Mouse (Mus musculus) C2C12 (cell line): Measurements from ENCODE around the gene Col27a1. TPM values are rescaled to one million over a fixed set of nuclear protein-coding genes. Genes with fewer than 3 reads are reported as not detected.
A peak's percentile ranks its signal among the peaks of the same experiment; 100 is the strongest.

Source experiments
- H3K27me3 ChIP-seq: one replicate; pipeline ENCODE4 v1.6.1; 2011; ENCODE audit not compliant: control insufficient read depth, insufficient read depth, insufficient read length
- H3K36me3 ChIP-seq: one replicate; pipeline ENCODE4 v1.6.1; 2011; ENCODE audit not compliant: control insufficient read depth, insufficient read depth
- H3K4me3 ChIP-seq: one replicate; pipeline ENCODE4 v1.5.1; 2011; ENCODE audit warnings: mild to moderate bottlenecking, control low read depth; ENCODE audit not compliant: poor library complexity, insufficient read depth, severe bottlenecking
- H3K79me2 ChIP-seq: one replicate; pipeline ENCODE4 v1.6.1; 2011; ENCODE audit not compliant: control insufficient read depth, insufficient read depth
- H3K79me3 ChIP-seq: one replicate; pipeline ENCODE4 v1.6.1; 2011; ENCODE audit warnings: low read depth, control low read depth
- H3ac ChIP-seq: one replicate; pipeline ENCODE3; 2011; ENCODE audit warnings: low read depth; ENCODE audit not compliant: control insufficient read depth, insufficient read length
- CEBPB ChIP-seq: IDR thresholded peaks from one replicate; pipeline ENCODE4 v1.6.1; 2011; ENCODE audit warnings: low read depth, mild to moderate bottlenecking, control low read depth, moderate library complexity
- CTCF ChIP-seq: IDR thresholded peaks from one replicate; pipeline ENCODE4 v1.5.1; 2011; ENCODE audit not compliant: control insufficient read depth, insufficient read depth, insufficient read length
- FOSL1 ChIP-seq: IDR thresholded peaks from one replicate; pipeline ENCODE4 v1.8.0; 2011; ENCODE audit warnings: mild to moderate bottlenecking, low read length; ENCODE audit not compliant: poor library complexity, insufficient read depth, severe bottlenecking
- MAX ChIP-seq: IDR thresholded peaks from one replicate; pipeline ENCODE4 v1.6.1; 2011; ENCODE audit warnings: mild to moderate bottlenecking, control low read depth
- MYOD1 ChIP-seq: IDR thresholded peaks from one replicate; pipeline ENCODE4 v1.6.1; 2011; ENCODE audit warnings: low read depth; ENCODE audit not compliant: control insufficient read depth, insufficient read length
- MYOG ChIP-seq: IDR thresholded peaks from one replicate; pipeline ENCODE4 v1.6.1; 2011; ENCODE audit not compliant: control insufficient read depth, insufficient read length; ENCODE audit errors: extremely low read depth
- USF1 ChIP-seq: IDR thresholded peaks from one replicate; pipeline ENCODE4 v1.6.1; 2011; ENCODE audit warnings: low read depth, mild to moderate bottlenecking, control low read depth, moderate library complexity
- polyA plus RNA-seq: library from polyadenylated mRNA; unstranded; fragments of >200 nt; fragmentation: generic; extraction: Trizol; gene quantifications from one replicate; pipeline ENCODE4 v1.2.1, GENCODE M21; 2012; ENCODE audit warnings: missing spikeins

Gene Col27a1
- polyA plus RNA-seq, 1 experiment, result 0.08 TPM

DNA sequence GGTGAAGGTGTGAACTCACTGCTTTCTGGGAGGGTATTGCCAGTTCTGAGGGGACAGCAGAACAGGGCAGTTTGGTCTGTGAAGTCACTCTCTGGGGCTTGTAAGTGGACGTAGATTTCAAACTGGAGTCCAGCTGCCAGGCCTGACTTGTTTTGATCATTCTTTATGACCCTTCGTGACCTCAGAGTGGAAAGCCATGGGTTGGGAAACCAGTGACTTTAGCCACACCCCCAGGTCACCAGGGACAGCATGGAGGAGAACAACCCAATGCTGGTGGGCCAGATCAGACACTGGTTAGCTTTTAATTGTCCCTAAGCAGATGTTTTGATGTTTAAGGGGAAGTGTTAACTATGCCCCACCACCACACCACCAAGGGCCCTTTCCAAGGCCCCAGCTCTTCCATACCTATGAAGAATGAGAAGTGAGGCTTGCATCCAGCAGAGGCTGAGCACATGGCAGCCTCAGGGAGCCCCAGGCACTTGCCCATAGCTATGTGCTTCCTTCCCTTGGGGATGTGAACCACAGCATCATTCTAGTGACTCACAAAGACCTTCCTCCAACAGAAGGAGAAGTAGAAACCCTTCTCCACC, 143.3 kb downstream of the Col27a1 start:
- no peaks in the 10 kb centered on the region for H3K27me3 ChIP-seq
- TF ChIP-seq MYOD1, result no peak
- TF ChIP-seq CTCF, result no peak
- no peak for TF ChIP-seq MAX
- TF ChIP-seq CEBPB, result no peak
- no peak for TF ChIP-seq MYOG
- no peak for TF ChIP-seq FOSL1
- no peak for TF ChIP-seq USF1
- no peaks in the 10 kb centered on the region for H3K79me2 ChIP-seq
- H3K36me3 ChIP-seq, result no peaks in the 10 kb centered on the region
- H3K79me3 ChIP-seq, result no peaks in the 10 kb centered on the region
- no peak overlapping the region for H3ac ChIP-seq
- no peak overlapping the region for H3K4me3 ChIP-seq

DNA sequence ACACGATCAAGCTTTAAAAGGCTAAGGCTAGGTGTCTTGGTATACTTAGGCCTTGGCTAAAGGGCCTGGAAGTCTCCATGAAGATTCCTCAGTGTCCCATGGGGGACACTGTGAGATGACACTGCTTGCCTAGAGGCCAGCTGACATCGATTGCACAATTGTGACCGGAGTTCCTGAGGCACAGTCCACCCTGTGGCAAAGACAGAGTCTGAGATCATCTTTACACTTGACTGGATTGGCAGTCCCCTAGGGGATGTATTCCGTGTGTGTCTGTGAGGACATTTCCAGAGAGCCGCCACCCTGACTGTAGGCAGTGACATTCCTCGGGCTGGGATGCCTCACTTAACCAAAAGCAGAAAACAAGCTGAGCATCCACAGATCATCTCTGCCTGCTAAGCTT, 146.1 kb downstream of the Col27a1 start:
- no peaks in the 10 kb centered on the region for H3K27me3 ChIP-seq
- no peaks in the 10 kb centered on the region for H3K79me2 ChIP-seq
- H3K4me3 ChIP-seq, result no peak overlapping the region
- H3K36me3 ChIP-seq, result no peaks in the 10 kb centered on the region
- TF ChIP-seq CEBPB, result peak; percentile 86
- no peak for TF ChIP-seq USF1
- no peak overlapping the region for H3ac ChIP-seq
- no peaks in the 10 kb centered on the region for H3K79me3 ChIP-seq

DNA sequence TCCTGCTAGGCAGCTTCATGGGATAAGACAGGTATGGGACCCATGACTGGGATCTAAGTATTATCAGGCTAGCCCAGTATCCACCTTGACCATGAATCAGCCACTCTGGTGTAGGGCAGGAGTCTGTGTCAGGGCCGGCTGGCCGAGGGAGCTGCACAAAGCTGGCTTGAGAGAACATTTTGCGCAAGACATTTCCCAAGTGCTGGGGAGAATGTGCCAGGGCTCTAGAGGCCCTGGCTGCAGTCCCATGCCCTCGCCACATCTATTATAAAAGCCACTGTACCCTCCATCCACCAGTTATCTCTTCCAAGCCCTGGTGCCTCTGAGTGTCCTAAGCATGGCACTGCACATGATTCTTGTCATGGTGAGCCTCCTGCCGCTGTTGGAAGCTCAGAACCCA, 148.3 kb downstream of the Col27a1 start, which contains the start of gene Orm2:
Orm2 (plus strand) TSS at position 300 of the 400 bp plus-strand sequence.
- H3K79me3 ChIP-seq, result no peaks in the 10 kb centered on the region
- no peak within 1 kb of the TSS for H3ac ChIP-seq
- no peaks in the 10 kb centered on the region for H3K27me3 ChIP-seq
- TF ChIP-seq MAX, result no peak
- no peak for TF ChIP-seq MYOG
- no peak for TF ChIP-seq CTCF
- TF ChIP-seq CEBPB, result no peak
- no peak for TF ChIP-seq MYOD1
- no peak for TF ChIP-seq USF1
- TF ChIP-seq FOSL1, result no peak
- H3K79me2 ChIP-seq, result no peaks in the 10 kb centered on the region
- H3K36me3 ChIP-seq, result no peaks in the 10 kb centered on the region
- H3K4me3 ChIP-seq, result no peak within 1 kb of the TSS

DNA sequence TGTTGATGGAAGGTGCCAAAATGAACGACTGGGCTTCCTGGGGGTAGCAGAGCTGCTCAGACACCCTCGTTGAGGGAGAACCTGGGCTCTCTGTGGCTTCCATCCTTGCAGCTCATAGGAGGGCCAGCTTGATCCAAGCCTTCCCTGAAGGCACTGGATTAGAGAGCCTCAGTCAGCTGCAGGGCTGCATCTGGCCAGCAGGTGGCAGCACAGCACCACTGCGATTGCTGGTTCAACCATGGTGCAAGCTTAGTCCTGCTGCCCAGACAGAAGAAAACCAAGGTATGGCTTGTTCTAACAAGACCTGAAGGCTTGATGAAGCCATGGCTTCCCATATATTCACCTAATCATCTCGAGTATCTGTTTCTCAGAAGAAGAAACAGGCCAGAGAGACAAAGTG, 154.8 kb downstream of the Col27a1 start:
- no peaks in the 10 kb centered on the region for H3K36me3 ChIP-seq
- no peaks in the 10 kb centered on the region for H3K79me2 ChIP-seq
- H3K27me3 ChIP-seq, result no peaks in the 10 kb centered on the region
- no peaks in the 10 kb centered on the region for H3K79me3 ChIP-seq
- no peak overlapping the region for H3K4me3 ChIP-seq
- TF ChIP-seq CTCF (peak; percentile 97), FOSL1 (no peak)
- no peak overlapping the region for H3ac ChIP-seq

DNA sequence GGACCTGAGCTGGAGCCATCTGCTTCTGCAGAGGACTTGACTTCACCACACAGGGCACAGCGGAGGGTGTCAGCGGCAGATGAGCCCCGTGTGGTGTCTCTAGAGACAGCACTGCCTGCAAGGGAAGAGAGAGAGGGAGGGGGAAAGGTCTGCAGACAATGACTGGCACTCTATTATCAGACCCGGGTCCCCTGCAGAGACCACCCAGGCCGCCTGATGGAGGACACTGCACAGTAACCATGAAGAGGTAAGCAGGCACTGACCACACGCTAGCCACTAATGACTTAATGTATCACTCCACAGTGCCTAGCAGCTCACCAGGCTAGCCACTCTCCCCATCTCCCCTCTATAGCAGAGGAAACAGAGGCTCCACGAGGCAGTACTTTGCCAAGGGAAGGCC, 157.1 kb downstream of the Col27a1 start:
- no peaks in the 10 kb centered on the region for H3K36me3 ChIP-seq
- H3ac ChIP-seq, result no peak overlapping the region
- H3K27me3 ChIP-seq, result no peaks in the 10 kb centered on the region
- H3K79me2 ChIP-seq, result no peaks in the 10 kb centered on the region
- no peaks in the 10 kb centered on the region for H3K79me3 ChIP-seq
- no peak overlapping the region for H3K4me3 ChIP-seq
- no peak for TF ChIP-seq FOSL1
- no peak for TF ChIP-seq MYOD1
- no peak for TF ChIP-seq USF1
- no peak for TF ChIP-seq MAX
- no peak for TF ChIP-seq CEBPB
- no peak for TF ChIP-seq CTCF
- TF ChIP-seq MYOG, result no peak

DNA sequence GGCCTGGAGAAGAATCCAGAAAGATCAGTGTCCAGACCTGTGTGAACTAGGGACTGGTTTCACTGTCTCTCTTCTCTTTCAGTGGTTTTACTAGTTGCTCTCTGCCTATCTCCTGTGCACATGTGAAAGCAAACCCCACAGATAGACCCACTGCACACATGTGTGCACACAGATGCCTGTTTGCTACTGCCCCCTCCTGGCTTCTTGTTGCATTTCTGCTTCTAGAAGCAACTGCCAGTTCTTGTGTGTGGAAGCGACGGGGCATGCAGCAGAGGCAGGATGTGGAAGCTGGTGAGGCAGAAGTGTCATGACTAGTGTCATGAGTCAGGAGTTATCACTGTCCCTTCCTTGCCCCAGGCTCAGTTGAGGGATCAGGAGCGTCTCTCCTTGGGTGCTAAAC, 158.1 kb downstream of the Col27a1 start:
- Histone ChIP-seq H3K79me2 (no peaks in the 10 kb centered on the region), H3ac (no peak overlapping the region), H3K79me3 (no peaks in the 10 kb centered on the region), H3K36me3 (no peaks in the 10 kb centered on the region), H3K27me3 (no peaks in the 10 kb centered on the region), H3K4me3 (no peak overlapping the region)
- peak; percentile 9 for TF ChIP-seq CTCF
- no peak for TF ChIP-seq CEBPB
